Mouse (Mus musculus): ENCODE measurements around the gene Eif4g3.

DNA sequence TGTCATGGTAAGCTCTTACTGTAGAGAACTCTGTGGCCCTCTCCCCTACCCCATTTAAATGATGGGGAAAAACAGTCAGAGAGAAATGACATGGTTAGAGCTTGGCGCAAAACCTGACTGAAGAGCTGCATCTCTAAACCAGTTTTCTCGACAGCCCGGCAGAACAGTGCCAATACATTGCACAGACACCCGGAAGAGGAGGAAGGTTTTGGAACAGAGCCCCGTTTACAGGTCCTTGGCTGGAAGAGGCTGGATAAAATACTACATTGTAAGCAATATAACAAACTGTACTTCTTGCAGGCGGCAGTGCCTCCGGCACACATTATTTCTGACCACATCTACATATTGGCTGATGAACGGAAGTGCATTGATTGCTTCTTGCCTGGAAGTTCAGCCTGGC, 91.3 kb downstream of the Eif4g3 start:
- no peak for TF ChIP-seq CTCF (IDR thresholded peaks at IDR 0.05)
- no peak for TF ChIP-seq POLR2A (IDR thresholded peaks at IDR 0.05; ENCODE audit: insufficient read depth, low read depth, low read length)
